Mouse (Mus musculus) midbrain, embryonic 11.5 days (tissue): ENCODE data around the gene Morc1. TPM values are rescaled to one million over a fixed set of nuclear protein-coding genes. Genes with fewer than 3 reads are reported as not detected.

ENCODE experiments used
- ATAC-seq: fragments of 200-750 bp; cut with Nextera tagmentation; 2 replicates; pipeline ENCODE4 v1.8.0; 2017; ENCODE audit warnings: moderate TSS enrichment, moderate library complexity; ENCODE audit not compliant: low FRiP score
- DNase-seq: peaks from one replicate; pipeline ENCODE4 v3.0.0; 2015; ENCODE audit warnings: low spot score; ENCODE audit errors: missing footprints
- H3K27ac ChIP-seq: fragments of 300-500 bp; sonication (generic); 2 replicates; pipeline ENCODE4 v1.5.1; 2014; ENCODE audit warnings: low read depth, low read length
- H3K27me3 ChIP-seq: fragments of 300-500 bp; sonication (generic); 2 replicates; pipeline ENCODE4 v1.6.1; 2014; ENCODE audit warnings: mild to moderate bottlenecking, low read length, moderate library complexity, mixed read lengths; ENCODE audit not compliant: control insufficient read depth, insufficient read depth
- H3K36me3 ChIP-seq: fragments of 300-500 bp; sonication (generic); 2 replicates; pipeline ENCODE4 v1.6.1; 2014; ENCODE audit warnings: mild to moderate bottlenecking, low read length, moderate library complexity, mixed read lengths; ENCODE audit not compliant: control insufficient read depth, insufficient read depth
- H3K4me1 ChIP-seq: fragments of 300-500 bp; sonication (generic); 2 replicates; pipeline ENCODE4 v1.6.1; 2014; ENCODE audit warnings: low read length; ENCODE audit not compliant: control insufficient read depth, insufficient read depth
- H3K4me2 ChIP-seq: fragments of 300-500 bp; sonication (generic); 2 replicates; pipeline ENCODE4 v1.6.1; 2014; ENCODE audit warnings: mild to moderate bottlenecking, moderate library complexity
- H3K4me3 ChIP-seq: fragments of 300-500 bp; sonication (generic); 2 replicates; pipeline ENCODE4 v1.5.1; 2014; ENCODE audit warnings: low read depth, low read length
- H3K9ac ChIP-seq: fragments of 300-500 bp; sonication (generic); 2 replicates; pipeline ENCODE4 v1.6.1; 2014; ENCODE audit warnings: low read length
- H3K9me3 ChIP-seq: fragments of 300-500 bp; sonication (generic); 2 replicates; pipeline ENCODE4 v1.6.1; 2016; ENCODE audit warnings: low read length; ENCODE audit not compliant: control insufficient read depth
- WGBS: fragments of 180-500 bp; shearing (Covaris S2); extraction: QIAGEN DNeasy Blood & Tissue Kit; methylation state at CpG from one replicate; pipeline ENCODE4 v1.1.7; 2014; 5-methylcytosine and 5-hydroxymethylcytosine counted together
- polyA plus RNA-seq: library from polyadenylated mRNA; unstranded; fragments of >200 nt; fragmentation: Nextera tagmentation; extraction: Ambion mirVana; gene quantifications from 2 replicates; pipeline ENCODE4 v1.2.1, GENCODE M21; 2014

The Morc1 gene
- polyA plus RNA-seq, 1 experiment from 2014 or later: not detected

- no peaks in the 10 kb centered on the region for H3K9me3 ChIP-seq
- H3K4me2 ChIP-seq: no peak overlapping the region
- H3K27me3 ChIP-seq: no peaks in the 10 kb centered on the region
- H3K27ac ChIP-seq: no peak overlapping the region
- H3K36me3 ChIP-seq: no peaks in the 10 kb centered on the region
- no peak overlapping the region for H3K9ac ChIP-seq
- DNase-seq (peak; percentile 1), ATAC-seq (no peak)
- no peaks in the 10 kb centered on the region for H3K4me1 ChIP-seq
- 85% methylated on average over 8 of the region's 8 CpGs for WGBS
- H3K4me3 ChIP-seq: no peak overlapping the region
These were observed 15.3 kb downstream of the Morc1 start for GRCm38 (mm10) chr16:48446161-48446925.

GRCm38 (mm10) chr16:48453264-48453663 is 22.2 kb downstream of the Morc1 start:
- DNase-seq: peak; percentile 77
- ATAC-seq: no peak
- H3K9me3 ChIP-seq: no peaks in the 10 kb centered on the region
- H3K27ac ChIP-seq: no peak overlapping the region
- no peak overlapping the region for H3K4me3 ChIP-seq
- no peak overlapping the region for H3K4me2 ChIP-seq
- 77% methylated on average over 3 of the region's 3 CpGs for WGBS
- no peak overlapping the region for H3K9ac ChIP-seq
- no peaks in the 10 kb centered on the region for H3K27me3 ChIP-seq
- H3K36me3 ChIP-seq: no peaks in the 10 kb centered on the region
- H3K4me1 ChIP-seq: no peaks in the 10 kb centered on the region

- DNase-seq (peak; percentile 44), ATAC-seq (no peak)
- no peaks in the 10 kb centered on the region for H3K36me3 ChIP-seq
- H3K27ac ChIP-seq: no peak overlapping the region
- no peaks in the 10 kb centered on the region for H3K9me3 ChIP-seq
- no peaks in the 10 kb centered on the region for H3K27me3 ChIP-seq
- 87% methylated on average over 10 of the region's 10 CpGs for WGBS
- no peak overlapping the region for H3K4me3 ChIP-seq
- no peak overlapping the region for H3K4me2 ChIP-seq
- H3K4me1 ChIP-seq: no peaks in the 10 kb centered on the region
- no peak overlapping the region for H3K9ac ChIP-seq
These were observed 42.4 kb downstream of the Morc1 start for GRCm38 (mm10) chr16:48473396-48473795.

GRCm38 (mm10) chr16:48474896-48475802 is 44.1 kb downstream of the Morc1 start:
- no peak overlapping the region for H3K9ac ChIP-seq
- H3K36me3 ChIP-seq: no peaks in the 10 kb centered on the region
- H3K4me2 ChIP-seq: no peak overlapping the region
- H3K27me3 ChIP-seq: no peaks in the 10 kb centered on the region
- WGBS: 33% methylated on average over 4 of the region's 4 CpGs
- H3K27ac ChIP-seq: no peak overlapping the region
- no peaks in the 10 kb centered on the region for H3K9me3 ChIP-seq
- no peaks in the 10 kb centered on the region for H3K4me1 ChIP-seq
- DNase-seq (no peak), ATAC-seq (peak; percentile 68)
- H3K4me3 ChIP-seq: no peak overlapping the region

- H3K27me3 ChIP-seq: no peaks in the 10 kb centered on the region
- H3K27ac ChIP-seq: no peak overlapping the region
- H3K36me3 ChIP-seq: no peaks in the 10 kb centered on the region
- WGBS: 79% methylated on average over 8 of the region's 8 CpGs
- no peak overlapping the region for H3K4me3 ChIP-seq
- no peaks in the 10 kb centered on the region for H3K4me1 ChIP-seq
- ATAC-seq (no peak), DNase-seq (no peak)
- no peaks in the 10 kb centered on the region for H3K9me3 ChIP-seq
- H3K9ac ChIP-seq: no peak overlapping the region
- H3K4me2 ChIP-seq: no peak overlapping the region
These were observed 48.3 kb downstream of the Morc1 start for GRCm38 (mm10) chr16:48479266-48479848.

GRCm38 (mm10) chr16:48516776-48517499 is 85.9 kb downstream of the Morc1 start:
- H3K27ac ChIP-seq: no peak overlapping the region
- H3K36me3 ChIP-seq: no peaks in the 10 kb centered on the region
- WGBS: 91% methylated on average over 5 of the region's 5 CpGs
- no peaks in the 10 kb centered on the region for H3K4me1 ChIP-seq
- H3K9me3 ChIP-seq: no peaks in the 10 kb centered on the region
- H3K27me3 ChIP-seq: no peaks in the 10 kb centered on the region
- ATAC-seq (no peak), DNase-seq (no peak)
- H3K4me3 ChIP-seq: no peak overlapping the region
- H3K4me2 ChIP-seq: no peak overlapping the region
- H3K9ac ChIP-seq: no peak overlapping the region

- no peaks in the 10 kb centered on the region for H3K27me3 ChIP-seq
- no peak overlapping the region for H3K4me3 ChIP-seq
- no peaks in the 10 kb centered on the region for H3K36me3 ChIP-seq
- no peak overlapping the region for H3K27ac ChIP-seq
- H3K9me3 ChIP-seq: no peaks in the 10 kb centered on the region
- no peaks in the 10 kb centered on the region for H3K4me1 ChIP-seq
- no peak overlapping the region for H3K9ac ChIP-seq
- DNase-seq (no peak), ATAC-seq (no peak)
- H3K4me2 ChIP-seq: no peak overlapping the region
These were observed 88.5 kb downstream of the Morc1 start for GRCm38 (mm10) chr16:48519569-48519968.

GRCm38 (mm10) chr16:48537108-48537507 is 106.1 kb downstream of the Morc1 start:
- Histone ChIP-seq H3K4me3 (no peak overlapping the region), H3K4me2 (no peak overlapping the region), H3K27ac (no peak overlapping the region), H3K9ac (no peak overlapping the region), H3K36me3 (no peaks in the 10 kb centered on the region), H3K9me3 (no peaks in the 10 kb centered on the region), H3K27me3 (no peaks in the 10 kb centered on the region), H3K4me1 (no peaks in the 10 kb centered on the region)
- WGBS: 90% methylated on average over 5 of the region's 5 CpGs
- no peak for DNase-seq
- no peak for ATAC-seq
